Mouse (Mus musculus) naive thymus-derived CD4-positive, alpha-beta T cell, adult 2 months (primary cell): Measurements from ENCODE around the gene Paics.
"Not testable (repeated sequence)": the region's sequence is repeated elsewhere in the genome, so short reads cannot be mapped to it uniquely, and the experiment has no call there.

Source experiments
- DNase-seq: peaks from one replicate; pipeline ENCODE4 v3.0.0-alpha.2; 2011; ENCODE audit warnings: low read depth

Paics gene

GRCm38 (mm10) chr5:76951106-76952027, at the start of gene Paics, which contains the start of gene Ppat:
Gene Paics, plus strand, starts transcription at chr5:76951307.
Gene Ppat, minus strand, starts transcription at chr5:76951578.
- DNase-seq, result peak; percentile 99

DNA sequence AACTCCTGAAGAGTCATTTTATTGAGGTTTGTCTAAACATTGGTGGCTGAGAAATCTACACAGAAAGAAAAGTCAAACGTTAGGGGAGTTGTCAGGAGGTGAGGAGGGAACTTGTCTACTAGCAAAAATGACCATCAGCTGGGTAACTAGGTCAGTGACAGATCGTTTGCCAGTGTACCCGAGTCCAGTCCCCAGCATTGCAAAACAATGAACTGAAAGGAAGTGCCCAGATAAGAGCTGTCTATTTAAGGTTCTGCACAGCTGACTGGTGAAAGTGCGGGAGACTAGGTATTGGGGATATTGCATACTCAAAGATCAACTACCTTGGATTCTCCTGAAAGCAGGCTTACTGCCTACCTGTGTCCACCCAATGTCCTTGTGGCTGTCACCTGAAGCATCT, 49.0 kb upstream of the Paics start:
- no peak for DNase-seq

DNA sequence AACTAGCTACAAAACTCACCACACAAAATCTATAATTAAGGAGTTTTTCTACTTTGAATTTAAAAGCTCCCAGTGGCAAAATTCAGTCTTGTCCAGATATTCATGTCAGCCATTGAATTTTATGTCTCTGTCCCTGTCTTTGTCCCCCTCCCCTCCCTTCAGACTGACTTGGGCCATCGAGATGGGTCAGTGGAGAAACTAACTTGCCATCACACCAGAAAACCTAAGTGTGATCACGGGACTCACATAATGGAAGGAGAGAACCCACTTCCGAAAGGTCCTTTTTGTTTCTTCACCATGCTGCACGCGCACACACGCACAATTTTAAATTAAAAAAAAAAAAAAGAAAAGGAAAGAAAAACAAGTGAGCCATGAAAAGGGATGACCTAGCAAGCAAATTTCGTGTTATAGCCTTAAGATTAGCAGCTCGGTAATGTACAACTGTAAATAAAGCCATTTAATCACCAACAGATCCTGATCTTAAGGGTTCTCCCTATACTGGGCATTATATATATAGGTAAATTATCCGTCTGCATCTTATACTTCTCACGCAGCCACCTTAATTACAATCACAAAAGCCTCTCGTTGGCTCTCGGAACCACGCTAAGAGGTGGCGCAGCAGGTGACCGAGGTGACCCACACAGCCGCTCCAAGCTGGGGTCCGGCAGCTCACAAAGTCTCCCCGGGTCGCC, 46.2 kb upstream of the Paics start:
- DNase-seq, result no peak

- DNase-seq, result peak; percentile 99
Observed at GRCm38 (mm10) chr5:76905405-76906154, 45.5 kb upstream of the Paics start, which contains the start of gene Aasdh. Gene Aasdh, minus strand, starts transcription at chr5:76905514.

DNA sequence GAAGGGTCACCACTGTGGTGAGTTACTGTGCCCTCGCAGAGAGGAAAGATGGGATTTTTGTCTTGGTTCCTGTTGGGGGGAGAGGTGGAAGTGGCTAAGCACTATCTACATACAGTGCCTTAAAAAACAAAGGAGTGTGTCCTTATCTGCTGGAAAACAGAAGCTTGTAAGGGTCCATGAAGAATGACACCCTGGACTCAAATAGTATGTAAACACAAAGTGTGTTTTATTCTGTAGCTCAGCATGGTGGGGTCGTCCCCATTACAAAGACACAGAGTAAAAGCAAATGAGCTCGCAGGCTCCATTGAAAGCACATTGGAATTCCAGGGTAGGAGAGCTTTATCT, 45.0 kb upstream of the Paics start:
- no peak for DNase-seq

- no peak for DNase-seq
Observed at GRCm38 (mm10) chr5:76910807-76911206, 40.3 kb upstream of the Paics start.

DNA sequence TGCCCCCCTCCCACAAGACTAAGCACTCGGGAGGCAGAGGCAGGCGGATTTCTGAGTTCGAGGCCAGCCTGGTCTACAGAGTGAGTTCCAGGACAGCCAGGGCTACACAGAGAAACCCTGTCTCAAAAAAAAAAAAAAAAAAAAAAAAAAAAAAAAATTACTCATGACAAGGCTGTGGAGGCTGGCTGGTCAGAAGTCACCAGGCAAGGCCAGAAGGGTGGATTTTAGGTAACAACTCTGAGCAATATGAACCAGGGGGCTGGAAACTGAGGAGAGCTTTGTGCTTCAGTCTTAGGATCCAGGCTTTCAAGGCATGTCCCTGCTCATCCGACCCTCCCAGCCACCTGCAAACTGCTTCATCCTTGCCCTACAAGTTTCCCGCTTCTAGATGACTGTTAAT, 38.6 kb upstream of the Paics start:
- not testable (repeated sequence) for DNase-seq

DNA sequence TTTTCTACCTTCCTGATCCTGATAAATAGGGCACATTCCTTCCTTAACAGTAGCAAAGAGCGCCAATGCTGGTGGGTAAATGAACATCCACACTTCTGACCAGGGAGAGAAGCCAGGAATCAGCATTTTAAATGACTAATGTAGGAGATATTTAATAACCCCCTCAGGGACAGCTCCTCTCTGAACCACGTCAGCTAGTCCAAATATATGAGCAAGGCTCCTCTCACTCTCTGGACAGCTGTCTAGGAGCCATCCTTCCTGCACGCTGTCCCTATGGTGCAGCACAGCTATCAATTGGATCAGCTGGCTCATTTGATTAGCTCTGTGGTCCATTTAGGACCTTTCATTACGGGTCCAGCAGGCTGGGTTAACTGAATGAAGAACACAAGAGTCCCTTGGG, 28.3 kb upstream of the Paics start:
- DNase-seq, result no peak

- no peak for DNase-seq
Observed at GRCm38 (mm10) chr5:76923428-76923827, 27.7 kb upstream of the Paics start.

DNA sequence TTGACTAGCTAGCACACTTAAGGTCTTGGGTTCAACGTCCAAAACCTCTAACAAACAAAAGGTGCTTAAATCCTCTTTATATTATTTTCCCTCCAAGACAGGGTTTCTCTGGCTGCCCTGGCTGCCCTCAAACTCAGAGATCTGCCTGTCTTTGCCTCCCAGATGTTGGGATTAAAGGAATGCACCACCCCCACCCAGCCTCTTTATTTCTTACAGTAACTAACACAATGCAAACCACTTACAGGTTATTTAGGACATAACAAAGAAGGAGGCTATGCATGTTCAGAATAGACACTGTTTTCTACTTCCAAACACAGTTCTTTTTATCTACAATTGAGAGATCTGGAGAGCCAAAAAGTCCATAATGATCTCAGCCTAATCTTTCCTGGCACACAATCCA, 26.8 kb upstream of the Paics start:
- no peak for DNase-seq

DNA sequence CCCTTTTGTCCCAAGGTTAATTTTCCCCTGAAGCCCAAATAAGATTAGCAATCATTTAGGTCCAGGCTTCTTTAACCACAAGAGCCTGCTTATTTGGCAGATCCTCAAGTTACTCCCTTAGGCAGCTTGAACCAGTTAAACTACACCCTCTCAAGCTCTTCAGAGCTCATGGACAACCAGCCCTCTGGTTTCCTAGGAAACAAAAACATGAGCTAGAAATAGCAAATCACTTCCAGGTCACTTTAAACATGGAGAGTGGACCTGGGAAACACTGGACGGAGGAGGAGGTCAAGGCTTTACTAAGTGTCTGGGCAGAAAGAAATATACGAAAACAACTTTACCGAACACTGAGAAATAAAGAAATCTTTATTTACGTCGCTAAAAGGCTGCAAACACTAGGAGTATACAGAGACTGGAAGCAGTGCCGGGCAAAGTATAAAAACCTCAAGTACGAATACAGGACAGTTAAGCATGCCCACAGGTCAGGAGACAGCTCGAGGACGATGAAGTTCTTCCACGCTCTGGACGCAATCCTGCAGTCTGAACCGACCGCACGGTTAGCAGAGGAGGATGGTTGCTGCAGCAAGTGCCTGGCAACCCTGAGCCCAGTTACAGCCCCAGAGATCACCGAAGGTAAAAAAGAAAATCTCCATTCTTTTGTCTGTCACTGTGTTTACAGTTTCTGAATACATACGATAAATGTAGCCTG, 22.8 kb upstream of the Paics start:
- DNase-seq, result no peak

DNA sequence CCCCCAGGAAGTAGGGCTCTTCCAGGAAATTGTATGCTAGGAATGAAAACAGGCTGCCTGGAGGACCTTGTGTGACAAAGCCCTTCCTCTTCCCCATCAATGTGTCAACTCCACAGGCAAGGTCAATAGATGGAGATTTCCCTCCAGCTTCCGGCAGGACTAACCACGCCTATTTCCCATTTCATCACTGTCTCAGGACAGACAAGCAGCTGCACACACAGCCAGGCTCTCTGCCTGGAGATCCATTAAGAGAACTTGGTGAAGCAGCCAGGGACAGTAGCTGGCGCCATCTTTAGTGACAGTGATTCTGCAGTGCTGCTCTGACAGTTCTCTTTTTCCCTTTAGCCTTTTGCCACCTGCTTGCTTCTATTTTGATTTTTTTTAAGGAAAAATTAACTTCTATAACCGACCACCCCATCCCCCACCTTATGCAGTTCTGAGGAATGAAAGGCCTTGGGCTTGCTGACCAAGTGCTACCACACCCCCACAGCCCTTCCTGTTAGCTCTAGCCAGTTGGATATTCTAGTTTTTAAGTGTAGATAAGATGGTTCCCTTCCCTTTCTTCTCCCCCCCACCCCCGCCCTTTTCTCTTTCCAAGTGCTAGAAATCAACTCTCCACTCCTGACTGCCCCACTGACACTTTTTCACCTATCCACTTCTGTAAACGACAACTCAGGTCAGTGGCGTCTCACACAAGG, 21.8 kb upstream of the Paics start:
- DNase-seq, result no peak

- no peak for DNase-seq
Observed at GRCm38 (mm10) chr5:76939717-76940116, 11.4 kb upstream of the Paics start.

- no peak for DNase-seq
Observed at GRCm38 (mm10) chr5:76941975-76942374, 9.1 kb upstream of the Paics start.

DNA sequence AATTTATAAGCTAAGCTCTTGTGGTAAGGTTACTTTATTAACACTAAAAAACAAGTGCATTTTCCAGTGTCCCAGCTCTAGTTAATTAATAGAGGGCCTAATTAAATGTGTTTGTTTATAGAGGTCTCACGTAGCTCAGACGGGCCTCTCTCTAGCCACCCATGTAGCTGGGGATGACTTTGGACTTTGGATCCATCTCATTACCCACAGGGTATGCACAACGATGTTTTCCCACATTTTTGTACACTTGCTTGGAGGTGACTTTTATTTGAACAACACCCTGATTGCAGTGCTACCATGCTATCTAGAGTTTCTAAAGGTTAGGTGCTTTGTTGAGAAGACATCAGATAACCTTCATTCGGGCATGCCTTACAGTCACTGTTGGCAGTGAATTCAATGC, 8.6 kb upstream of the Paics start:
- no peak for DNase-seq

GRCm38 (mm10) chr5:76944965-76945677, 6.0 kb upstream of the Paics start:
- DNase-seq, result no peak

DNA sequence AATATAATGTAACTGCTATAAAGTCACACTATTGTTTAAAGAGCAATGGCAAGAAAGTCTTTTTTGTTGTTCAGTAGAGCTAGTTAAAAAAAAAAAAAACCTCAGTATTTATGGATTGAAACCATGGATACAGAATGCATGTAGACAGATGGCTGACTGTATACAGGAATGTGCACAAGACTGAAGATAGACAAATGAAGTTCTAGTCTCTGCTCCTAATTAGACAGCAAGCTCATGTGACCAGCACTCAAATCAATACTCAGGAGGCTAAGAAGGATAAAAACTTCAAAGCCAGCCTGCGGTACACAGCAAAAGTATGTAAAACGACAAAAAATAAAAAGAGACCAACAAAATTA, 5.5 kb upstream of the Paics start:
- no peak for DNase-seq

- no peak for DNase-seq
Observed at GRCm38 (mm10) chr5:76947142-76947541, 4.0 kb upstream of the Paics start.

GRCm38 (mm10) chr5:76947758-76948157, 3.3 kb upstream of the Paics start:
- DNase-seq, result no peak

GRCm38 (mm10) chr5:76950343-76951105, 583 bp upstream of the Paics start:
- no peak for DNase-seq
